Mouse (Mus musculus) heart, adult 2 months (tissue): ENCODE measurements around the gene Drosha. TPM values are rescaled to one million over a fixed set of nuclear protein-coding genes. Genes with fewer than 3 reads are reported as not detected.

Source experiments
- DNase-seq, 2 experiments: peaks; one replicate each; pipeline ENCODE4 v3.0.0; 2021
- H3K27ac ChIP-seq: fragments of 200-600 bp; 2 replicates; pipeline ENCODE4 v1.8.1; 2022
- H3K27me3 ChIP-seq: fragments of 200-500 bp; 2 replicates; pipeline ENCODE4 v1.6.1; 2012; ENCODE audit warnings: mild to moderate bottlenecking, low read length, inconsistent platforms, mixed read lengths; ENCODE audit not compliant: control insufficient read depth, insufficient read depth
- H3K36me3 ChIP-seq: fragments of 200-500 bp; 2 replicates; pipeline ENCODE4 v1.6.1; 2012; ENCODE audit warnings: low read length, inconsistent platforms; ENCODE audit not compliant: control insufficient read depth, insufficient read depth
- H3K4me1 ChIP-seq: fragments of 200-500 bp; 2 replicates; pipeline ENCODE4 v1.6.1; 2011; ENCODE audit warnings: low read length; ENCODE audit not compliant: control insufficient read depth, insufficient read depth
- H3K4me3 ChIP-seq: fragments of 200-600 bp; 2 replicates; pipeline ENCODE4 v1.8.1; 2022
- H3K79me2 ChIP-seq: fragments of 200-500 bp; replicated peaks from 2 replicates; pipeline ENCODE4 v1.6.1; 2012; ENCODE audit warnings: mild to moderate bottlenecking, inconsistent platforms, low read length, moderate library complexity, mixed read lengths; ENCODE audit not compliant: control insufficient read depth, insufficient read depth
- H3K9ac ChIP-seq: fragments of 200-500 bp; 2 replicates; pipeline ENCODE4 v1.6.1; 2012; ENCODE audit warnings: low read depth, mild to moderate bottlenecking, control low read depth, inconsistent platforms, low read length, mixed read lengths
- CTCF ChIP-seq: fragments of 200-600 bp; IDR thresholded peaks from 2 replicates; pipeline ENCODE4 v1.8.1; 2022; ENCODE audit warnings: antibody characterized with exemption, mild to moderate bottlenecking, moderate library complexity
- EP300 ChIP-seq: fragments of 200-500 bp; IDR thresholded peaks from 2 replicates; pipeline ENCODE4 v1.6.1; 2011; ENCODE audit warnings: low read depth, low read length, control low read depth; ENCODE audit not compliant: insufficient read depth
- POLR2A ChIP-seq: fragments of 200-500 bp; IDR thresholded peaks from 2 replicates; pipeline ENCODE4 v1.6.1; 2011; ENCODE audit warnings: mild to moderate bottlenecking, low read depth, low read length, control low read depth; ENCODE audit not compliant: insufficient read depth
- WGBS: fragments of 180-500 bp; shearing (Covaris S2); methylation state at CpG from one replicate; pipeline ENCODE4 v1.1.7; 2018; 5-methylcytosine and 5-hydroxymethylcytosine counted together
- intact Hi-C: fragments of 180-260 bp; cut with DNase I; formaldehyde crosslinking; loops from one replicate; pipeline ENCODE4 v1.15.1; 2025
- polyA plus RNA-seq: library from polyadenylated mRNA; depleted of rRNA; stranded (reverse); fragments of >200 nt; gene quantifications from 2 replicates; pipeline ENCODE4 v1.2.3, GENCODE M21; 2012
- total RNA-seq, 2 experiments: library from RNA; stranded (reverse); gene quantifications; 2 replicates each; pipeline ENCODE4 v1.2.3; 2021

Drosha gene
- total and polyA plus RNA-seq, 3 experiments: 13.4 to 43.1 (median 37.8) TPM

- Histone ChIP-seq H3K27ac (no peak overlapping the region), H3K36me3 (no peaks in the 10 kb centered on the region), H3K27me3 (no peaks in the 10 kb centered on the region), H3K9ac (no peak overlapping the region), H3K4me1 (no peaks in the 10 kb centered on the region), H3K79me2 (no peaks in the 10 kb centered on the region), H3K4me3 (no peak overlapping the region)
- no peak for TF ChIP-seq CTCF
- TF ChIP-seq POLR2A: no peak
- no peak for TF ChIP-seq EP300
- DNase-seq: no peak
- intact Hi-C loops: no loop called here
- WGBS: 72% methylated on average over 18 of the region's 18 CpGs
Measured at GRCm38 (mm10) chr15:12875442-12876176, 51.0 kb downstream of the Drosha start.

GRCm38 (mm10) chr15:12876266-12876665, 51.7 kb downstream of the Drosha start:
- intact Hi-C loops: no loop called here
- Histone ChIP-seq H3K36me3 (no peaks in the 10 kb centered on the region), H3K9ac (no peak overlapping the region), H3K79me2 (no peaks in the 10 kb centered on the region), H3K27ac (no peak overlapping the region), H3K4me3 (no peak overlapping the region), H3K27me3 (no peaks in the 10 kb centered on the region), H3K4me1 (no peaks in the 10 kb centered on the region)
- TF ChIP-seq EP300 (no peak), CTCF (no peak), POLR2A (no peak)
- 94% methylated on average over 2 of the region's 2 CpGs for WGBS
- DNase-seq: no peak

- no peaks in the 10 kb centered on the region for H3K36me3 ChIP-seq
- 86% methylated on average over 4 of the region's 4 CpGs for WGBS
- TF ChIP-seq CTCF (no peak), POLR2A (no peak), EP300 (no peak)
- H3K9ac ChIP-seq: no peak overlapping the region
- intact Hi-C loops: no loop called here
- H3K27me3 ChIP-seq: no peaks in the 10 kb centered on the region
- no peak for DNase-seq
- no peaks in the 10 kb centered on the region for H3K4me1 ChIP-seq
- H3K4me3 ChIP-seq: no peak overlapping the region
- no peaks in the 10 kb centered on the region for H3K79me2 ChIP-seq
- no peak overlapping the region for H3K27ac ChIP-seq
Measured at GRCm38 (mm10) chr15:12876881-12877280, 52.3 kb downstream of the Drosha start.

- Histone ChIP-seq H3K27me3 (no peaks in the 10 kb centered on the region), H3K36me3 (no peaks in the 10 kb centered on the region), H3K4me1 (no peaks in the 10 kb centered on the region), H3K9ac (no peak overlapping the region), H3K79me2 (no peaks in the 10 kb centered on the region), H3K4me3 (no peak overlapping the region), H3K27ac (no peak overlapping the region)
- 93% methylated on average over 12 of the region's 12 CpGs for WGBS
- DNase-seq: no peak
- intact Hi-C loops: no loop called here
- no peak for TF ChIP-seq CTCF
- TF ChIP-seq POLR2A: no peak
- no peak for TF ChIP-seq EP300
Measured at GRCm38 (mm10) chr15:12877934-12878333, 53.3 kb downstream of the Drosha start.

GRCm38 (mm10) chr15:12878581-12878980, 54.0 kb downstream of the Drosha start:
- no peaks in the 10 kb centered on the region; the same call in 1 of the 2 replicates for H3K36me3 ChIP-seq

GRCm38 (mm10) chr15:12879937-12880336, 55.3 kb downstream of the Drosha start:
- no peak for DNase-seq
- Histone ChIP-seq H3K79me2 (no peaks in the 10 kb centered on the region), H3K4me1 (no peaks in the 10 kb centered on the region), H3K9ac (no peak overlapping the region), H3K27me3 (no peaks in the 10 kb centered on the region), H3K27ac (no peak overlapping the region), H3K36me3 (no peaks in the 10 kb centered on the region; the same call in 1 of the 2 replicates), H3K4me3 (no peak overlapping the region)
- intact Hi-C loops: no loop called here
- TF ChIP-seq POLR2A (no peak), EP300 (no peak), CTCF (no peak)
- 92% methylated on average over 8 of the region's 8 CpGs for WGBS

More at GRCm38 (mm10) chr15:12878581-12878980, 54.0 kb downstream of the Drosha start:
- Histone ChIP-seq H3K27me3 (no peaks in the 10 kb centered on the region), H3K9ac (no peak overlapping the region), H3K27ac (no peak overlapping the region), H3K4me3 (no peak overlapping the region), H3K4me1 (no peaks in the 10 kb centered on the region), H3K79me2 (no peaks in the 10 kb centered on the region)
- intact Hi-C loops: no loop called here
- no peak for TF ChIP-seq CTCF
- no peak for TF ChIP-seq EP300
- no peak for TF ChIP-seq POLR2A
- DNase-seq: no peak
- WGBS: 94% methylated on average over 9 of the region's 9 CpGs
